Mouse (Mus musculus) bone marrow macrophage, adult 2 months (primary cell): Measurements from ENCODE around the gene Ptprb.

ENCODE experiments used
- CTCF ChIP-seq: IDR thresholded peaks from 2 replicates; pipeline ENCODE4 v1.5.1; 2012; ENCODE audit warnings: low read depth, mild to moderate bottlenecking, low read length, moderate library complexity
- POLR2A ChIP-seq: IDR thresholded peaks from 2 replicates; pipeline ENCODE4 v1.6.1; 2012; ENCODE audit warnings: mild to moderate bottlenecking, low read depth, low read length, borderline replicate concordance

GRCm38 (mm10) chr10:116335328-116335727, 60.0 kb downstream of the Ptprb start:
- TF ChIP-seq CTCF, result no peak
- TF ChIP-seq POLR2A, result no peak
